Mouse (Mus musculus) lung, embryonic 16.5 days (tissue): Measurements from ENCODE around the gene Wdr1. TPM values are rescaled to one million over a fixed set of nuclear protein-coding genes. Genes with fewer than 3 reads are reported as not detected.
"Not testable (repeated sequence)": the region's sequence is repeated elsewhere in the genome, so short reads cannot be mapped to it uniquely, and the experiment has no call there.

Experiments
- ATAC-seq: fragments of 200-750 bp; cut with Nextera tagmentation; 2 replicates; pipeline ENCODE4 v1.8.0; 2017; ENCODE audit warnings: low read depth, mild to moderate bottlenecking, moderate library complexity
- H3K27ac ChIP-seq: fragments of 300-500 bp; sonication (generic); 2 replicates; pipeline ENCODE4 v1.5.1; 2014; ENCODE audit warnings: mild to moderate bottlenecking, control low read depth, low read length
- H3K27me3 ChIP-seq: fragments of 300-500 bp; sonication (generic); 2 replicates; pipeline ENCODE4 v1.6.1; 2014; ENCODE audit warnings: low read depth, low read length, mixed read lengths; ENCODE audit not compliant: control insufficient read depth, insufficient read depth
- H3K36me3 ChIP-seq: fragments of 300-500 bp; sonication (generic); 2 replicates; pipeline ENCODE4 v1.6.1; 2014; ENCODE audit warnings: low read length; ENCODE audit not compliant: control insufficient read depth, insufficient read depth
- H3K4me1 ChIP-seq: fragments of 300-500 bp; sonication (generic); replicated peaks from 2 replicates; pipeline ENCODE4 v1.6.1; 2014; ENCODE audit warnings: low read length, mixed read lengths; ENCODE audit not compliant: control insufficient read depth, insufficient read depth
- H3K4me2 ChIP-seq: fragments of 300-500 bp; sonication (generic); 2 replicates; pipeline ENCODE4 v1.6.1; 2014; ENCODE audit warnings: low read depth, low read length, control low read depth
- H3K4me3 ChIP-seq: fragments of 300-500 bp; sonication (generic); 2 replicates; pipeline ENCODE4 v1.5.1; 2014; ENCODE audit warnings: mild to moderate bottlenecking, low read length, control low read depth
- H3K9ac ChIP-seq: fragments of 300-500 bp; sonication (generic); 2 replicates; pipeline ENCODE4 v1.6.1; 2014; ENCODE audit warnings: low read length, control low read depth
- H3K9me3 ChIP-seq: fragments of 300-500 bp; sonication (generic); 2 replicates; pipeline ENCODE4 v1.6.1; 2016; ENCODE audit warnings: low read length; ENCODE audit not compliant: control insufficient read depth
- WGBS: fragments of 180-500 bp; shearing (Covaris S2); extraction: QIAGEN DNeasy Blood & Tissue Kit; methylation state at CpG from one replicate; pipeline ENCODE4 v1.1.7; 2014; 5-methylcytosine and 5-hydroxymethylcytosine counted together
- polyA plus RNA-seq: library from polyadenylated mRNA; unstranded; fragments of >200 nt; fragmentation: Nextera tagmentation; extraction: Ambion mirVana; gene quantifications from 2 replicates; pipeline ENCODE4 v1.2.1, GENCODE M21; 2015

The Wdr1 gene
- 207 and 209 TPM in 2 replicates for polyA plus RNA-seq

DNA sequence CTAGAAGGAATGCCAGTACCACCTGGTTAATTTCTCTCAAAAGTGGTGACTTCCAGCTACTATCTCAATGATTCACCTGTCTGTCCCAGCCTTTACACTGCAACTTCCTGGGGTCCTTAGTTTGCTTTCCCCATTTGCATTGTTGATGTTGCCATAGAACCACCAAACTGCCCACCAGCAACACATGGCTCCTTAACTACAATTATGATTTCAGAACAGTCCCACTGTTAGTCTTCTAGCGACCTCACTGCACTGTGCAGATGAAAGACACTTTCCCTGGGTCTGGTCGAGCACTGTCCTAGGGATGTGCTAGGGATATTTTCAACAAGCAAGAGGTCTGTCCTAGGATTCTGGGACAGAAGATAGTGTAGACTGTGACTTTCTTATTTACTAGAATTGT, at the start of gene Wdr1:
Gene Wdr1, minus strand, starts transcription at position 101 of the 400 bp plus-strand sequence.
- Histone ChIP-seq H3K4me1 (peaks cover 15% of the 10 kb centered on the region), H3K36me3 (peaks cover 3% of the 10 kb centered on the region; the same call in 1 of the 2 replicates), H3K27ac (peak within 1 kb of the TSS; percentile 96), H3K27me3 (no peaks in the 10 kb centered on the region), H3K9ac (peak within 1 kb of the TSS; percentile 92), H3K4me2 (peak within 1 kb of the TSS; percentile 64), H3K4me3 (peak within 1 kb of the TSS; percentile 87), H3K9me3 (no peaks in the 10 kb centered on the region)
- WGBS, result 68% methylated on average over 2 of the region's 2 CpGs
- ATAC-seq, result no peak

DNA sequence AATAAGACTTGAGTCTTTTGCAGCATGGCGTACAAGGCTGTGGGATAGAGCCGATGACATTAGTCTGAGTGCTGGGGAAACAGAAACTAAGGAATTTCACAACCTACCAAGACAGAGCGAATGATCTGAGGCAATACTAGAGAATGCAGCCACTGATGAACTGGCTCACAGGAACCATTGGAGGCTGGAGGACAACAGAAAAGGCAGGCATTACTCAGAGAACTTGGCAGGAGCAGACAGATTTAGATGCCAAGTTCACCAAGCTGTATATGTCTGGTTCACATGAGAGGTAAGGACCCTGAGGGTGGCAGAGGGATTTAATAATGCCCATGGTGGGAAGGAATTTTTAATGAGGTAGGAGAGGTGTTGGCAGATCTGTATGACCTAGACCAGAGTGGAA, 48.1 kb upstream of the Wdr1 start:
- Histone ChIP-seq H3K36me3 (no peaks in the 10 kb centered on the region), H3K27ac (no peak overlapping the region), H3K4me1 (no peaks in the 10 kb centered on the region; the same call in 1 of the 2 replicates), H3K9me3 (no peaks in the 10 kb centered on the region), H3K4me3 (no peak overlapping the region), H3K4me2 (no peak overlapping the region), H3K27me3 (no peaks in the 10 kb centered on the region), H3K9ac (no peak overlapping the region)
- 78% methylated on average over 3 of the region's 3 CpGs for WGBS
- ATAC-seq, result no peak

DNA sequence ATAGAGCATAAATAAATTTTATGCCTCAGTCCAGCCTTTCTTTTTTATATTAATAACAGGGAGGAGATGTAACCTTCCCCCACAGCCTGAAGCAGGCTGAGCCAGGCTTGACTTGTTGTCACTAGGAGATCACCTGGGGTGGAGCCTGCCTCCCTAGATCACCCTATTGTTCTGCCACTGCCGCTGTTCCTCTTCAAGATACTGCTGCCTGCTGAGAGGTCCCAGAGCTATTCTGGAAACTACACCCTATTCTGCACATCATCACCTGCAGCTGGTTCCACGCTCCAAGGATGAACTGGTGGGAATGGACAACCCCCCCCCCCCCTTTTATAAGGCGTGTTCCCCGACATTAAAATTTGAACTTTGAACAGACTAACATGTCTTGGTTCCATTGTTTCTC, 45.2 kb upstream of the Wdr1 start:
- 86% methylated on average over 4 of the region's 4 CpGs for WGBS
- H3K4me2 ChIP-seq, H3K4me1 ChIP-seq: not testable (repeated sequence)

DNA sequence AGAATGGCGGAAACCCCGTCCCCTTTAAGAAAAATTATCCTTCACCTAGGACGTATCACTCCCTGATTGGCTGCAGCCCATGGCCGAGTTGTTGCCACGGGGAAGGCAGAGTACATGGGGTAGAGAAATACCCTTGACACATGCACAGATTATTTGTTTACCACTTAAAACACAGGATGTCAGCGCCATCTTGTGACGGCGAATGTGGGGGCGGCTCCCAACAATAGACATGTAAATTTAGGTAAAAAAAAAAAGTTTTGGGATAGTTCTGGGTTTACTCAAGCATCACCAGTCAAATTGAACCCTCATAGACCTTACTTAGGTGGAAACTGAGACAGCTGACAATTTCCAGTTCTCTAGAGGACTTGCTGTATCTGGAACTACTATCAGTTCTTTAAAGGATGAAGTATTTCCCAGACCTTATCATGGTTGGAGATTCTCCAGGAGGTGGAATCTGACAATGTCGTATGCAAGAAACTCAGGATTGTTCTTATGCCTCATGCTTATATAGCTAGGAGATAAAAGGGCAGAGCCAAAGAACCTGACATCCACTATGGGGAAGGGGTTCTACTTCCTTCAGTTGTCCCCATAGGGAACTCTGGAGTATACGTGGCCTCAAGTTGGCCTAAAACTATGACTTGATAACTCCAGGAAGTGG, 35.8 kb upstream of the Wdr1 start:
- H3K36me3 ChIP-seq, result no peaks in the 10 kb centered on the region
- peak; percentile 31; the same call in 1 of the 2 replicates for ATAC-seq
- WGBS, result 51% methylated on average over 11 of the region's 11 CpGs
- H3K9ac ChIP-seq, result no peak overlapping the region
- no peak overlapping the region for H3K27ac ChIP-seq
- no peaks in the 10 kb centered on the region for H3K9me3 ChIP-seq
- peak overlapping the region; percentile 26 for H3K4me3 ChIP-seq
- no peaks in the 10 kb centered on the region for H3K4me1 ChIP-seq
- H3K4me2 ChIP-seq, result peak overlapping the region; percentile 13; the same call in 1 of the 2 replicates
- no peaks in the 10 kb centered on the region for H3K27me3 ChIP-seq

More for the DNA sequence above, 45.2 kb upstream of the Wdr1 start:
- H3K9me3 ChIP-seq, H3K36me3 ChIP-seq, H3K4me3 ChIP-seq, H3K9ac ChIP-seq, ATAC-seq, H3K27me3 ChIP-seq, H3K27ac ChIP-seq: not testable (repeated sequence)

DNA sequence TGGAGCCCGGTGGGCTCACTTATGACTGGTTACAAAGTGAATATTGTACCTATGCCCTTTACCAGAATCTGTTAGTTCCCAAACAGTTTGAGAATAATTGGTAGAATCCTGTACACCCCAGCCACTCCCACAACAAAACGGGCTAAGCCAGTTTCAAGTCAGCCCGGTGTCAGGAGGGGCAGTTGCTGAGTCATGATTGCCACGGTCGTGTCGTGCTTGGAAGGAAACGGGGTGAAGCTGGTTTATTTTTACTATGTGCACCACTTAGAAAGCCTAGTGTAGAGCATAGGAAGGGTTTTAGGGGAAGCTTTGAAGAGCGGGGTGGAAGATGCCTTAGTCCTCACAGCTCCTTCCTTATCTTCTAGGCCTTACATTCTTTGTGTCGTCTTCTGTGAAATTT, 25.9 kb upstream of the Wdr1 start:
- Histone ChIP-seq H3K4me1 (no peaks in the 10 kb centered on the region), H3K9me3 (no peaks in the 10 kb centered on the region), H3K36me3 (no peaks in the 10 kb centered on the region), H3K4me3 (no peak overlapping the region), H3K27ac (no peak overlapping the region), H3K27me3 (no peaks in the 10 kb centered on the region), H3K4me2 (no peak overlapping the region), H3K9ac (no peak overlapping the region)
- ATAC-seq, result no peak
- WGBS, result 33% methylated on average over 9 of the region's 9 CpGs

DNA sequence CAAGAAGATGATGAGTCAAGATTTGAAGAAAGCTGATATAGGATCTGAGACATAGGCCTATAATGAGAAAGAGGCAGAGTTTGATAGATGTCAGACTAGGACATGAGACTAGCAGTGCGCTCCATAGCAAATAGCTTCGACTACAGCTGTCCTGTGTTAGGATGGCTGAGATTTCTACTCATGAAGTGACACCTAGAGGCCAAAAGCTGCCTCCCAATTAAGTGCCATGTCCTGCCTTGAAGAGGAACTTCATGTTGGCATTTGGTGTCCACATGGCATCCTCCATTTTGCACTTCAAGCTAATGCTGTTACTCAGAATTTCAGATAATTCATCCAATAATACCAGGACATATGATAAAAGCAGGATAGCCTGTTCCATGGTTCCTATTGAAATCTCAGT, 22.4 kb upstream of the Wdr1 start:
- no peak overlapping the region for H3K4me3 ChIP-seq
- H3K36me3 ChIP-seq, result no peaks in the 10 kb centered on the region
- no peaks in the 10 kb centered on the region for H3K27me3 ChIP-seq
- H3K4me2 ChIP-seq, result no peak overlapping the region
- no peaks in the 10 kb centered on the region for H3K9me3 ChIP-seq
- H3K9ac ChIP-seq, result no peak overlapping the region
- ATAC-seq, result no peak
- WGBS, result 81% methylated on average over 2 of the region's 2 CpGs
- no peak overlapping the region for H3K27ac ChIP-seq
- no peaks in the 10 kb centered on the region for H3K4me1 ChIP-seq

DNA sequence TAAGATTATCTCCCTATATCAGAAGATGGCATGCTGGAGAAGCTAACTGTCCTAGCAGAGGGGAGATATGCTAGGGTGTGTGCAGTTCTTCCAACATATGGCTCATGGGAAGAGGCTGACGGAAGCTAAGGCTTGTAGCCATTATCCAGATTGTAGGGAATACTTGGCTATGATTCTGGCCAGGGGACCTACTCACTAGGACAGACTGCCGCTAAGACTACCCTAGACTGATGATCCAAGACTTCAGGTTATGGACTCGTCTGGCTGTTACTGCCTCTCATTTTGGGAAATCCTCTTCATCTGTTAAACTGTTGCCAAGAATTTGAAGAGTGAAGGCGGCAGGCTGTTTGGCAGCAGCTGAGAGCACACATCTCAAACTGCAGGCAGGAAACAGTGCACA, 20.0 kb upstream of the Wdr1 start:
- H3K27me3 ChIP-seq, result no peaks in the 10 kb centered on the region
- no peak for ATAC-seq
- WGBS, result 60% methylated on average over 4 of the region's 4 CpGs
- no peaks in the 10 kb centered on the region for H3K36me3 ChIP-seq
- H3K27ac ChIP-seq, result no peak overlapping the region
- H3K9ac ChIP-seq, result no peak overlapping the region
- H3K4me1 ChIP-seq, result no peaks in the 10 kb centered on the region
- H3K4me2 ChIP-seq, result no peak overlapping the region
- no peak overlapping the region for H3K4me3 ChIP-seq
- H3K9me3 ChIP-seq, result no peaks in the 10 kb centered on the region

DNA sequence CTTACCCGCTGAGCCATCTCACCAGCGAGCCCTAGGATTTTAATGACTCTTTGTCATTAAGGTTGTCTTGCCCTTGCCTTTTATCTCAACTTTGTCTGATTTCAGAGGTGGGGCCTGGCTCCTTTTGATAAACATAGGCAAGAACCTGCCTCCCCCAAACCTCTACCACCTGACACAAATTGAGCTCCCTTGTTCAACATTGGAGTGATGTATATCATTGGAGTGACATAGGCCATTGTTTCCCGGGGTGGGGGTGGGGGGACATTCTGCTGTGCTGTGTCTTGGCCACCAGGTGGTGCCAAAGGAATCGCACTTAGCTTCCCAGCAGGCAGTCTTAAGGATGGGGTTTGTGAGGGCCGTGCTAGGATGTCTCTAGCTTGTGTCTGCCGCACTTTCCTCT, 17.7 kb upstream of the Wdr1 start:
- Histone ChIP-seq H3K4me1 (no peaks in the 10 kb centered on the region), H3K4me2 (no peak overlapping the region), H3K27me3 (no peaks in the 10 kb centered on the region), H3K9ac (no peak overlapping the region), H3K36me3 (no peaks in the 10 kb centered on the region), H3K27ac (no peak overlapping the region), H3K4me3 (no peak overlapping the region), H3K9me3 (no peaks in the 10 kb centered on the region)
- WGBS, result 26% methylated on average over 6 of the region's 6 CpGs
- peak; percentile 51 for ATAC-seq

DNA sequence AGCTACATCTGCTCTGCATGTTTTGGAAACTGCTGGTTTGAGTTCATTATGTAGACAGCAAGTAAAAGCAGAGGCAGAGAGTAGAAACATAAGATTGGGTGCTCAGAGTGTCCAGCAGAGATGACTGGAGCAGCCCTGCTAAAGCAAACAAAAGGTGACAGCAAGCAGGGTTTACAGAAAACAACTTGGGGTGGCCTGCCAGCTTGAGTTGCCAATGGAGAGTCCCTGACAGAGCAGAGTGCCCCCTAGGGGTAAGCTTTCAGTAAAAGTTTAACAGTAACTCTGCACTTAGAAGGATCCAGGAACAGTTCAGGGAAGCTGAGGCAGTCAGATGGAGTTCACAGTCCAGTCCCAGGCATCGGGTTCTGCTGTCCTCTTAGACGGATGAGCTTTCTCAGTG, 7.9 kb upstream of the Wdr1 start:
- Histone ChIP-seq H3K36me3 (no peaks in the 10 kb centered on the region), H3K27ac (no peak overlapping the region), H3K27me3 (no peaks in the 10 kb centered on the region), H3K4me1 (no peaks in the 10 kb centered on the region), H3K4me3 (no peak overlapping the region), H3K4me2 (no peak overlapping the region), H3K9ac (no peak overlapping the region), H3K9me3 (no peaks in the 10 kb centered on the region)
- WGBS, result 55% methylated on average over 2 of the region's 2 CpGs
- ATAC-seq, result no peak

DNA sequence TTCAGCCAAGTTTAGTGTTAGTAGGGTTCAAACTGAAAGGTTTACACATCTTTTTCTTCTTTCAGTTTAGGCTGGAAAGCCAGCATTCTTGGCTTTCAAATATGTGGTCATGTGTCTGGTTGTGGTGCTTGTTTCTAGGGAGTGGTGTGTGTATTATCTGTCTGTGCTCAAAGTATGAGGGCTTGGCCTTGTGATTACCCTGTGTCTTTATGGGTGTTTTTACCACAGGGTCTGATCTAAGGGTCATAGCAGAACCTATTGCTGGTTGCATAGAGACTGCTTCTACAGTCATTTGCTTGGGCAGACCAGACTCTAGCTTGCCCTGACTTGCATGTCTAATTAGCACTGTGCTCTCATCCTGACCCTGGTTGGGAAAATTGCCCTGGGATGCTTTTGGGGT, 5.6 kb upstream of the Wdr1 start:
- Histone ChIP-seq H3K4me2 (no peak overlapping the region), H3K27ac (no peak overlapping the region), H3K4me1 (peaks cover under 1% of the 10 kb centered on the region; the same call in 1 of the 2 replicates), H3K4me3 (no peak overlapping the region), H3K27me3 (no peaks in the 10 kb centered on the region), H3K9me3 (no peaks in the 10 kb centered on the region), H3K36me3 (no peaks in the 10 kb centered on the region), H3K9ac (no peak overlapping the region)
- ATAC-seq, result no peak
